Mouse (Mus musculus): ENCODE measurements around the gene 9430097D07Rik. TPM values are rescaled to one million over a fixed set of nuclear protein-coding genes. Genes with fewer than 3 reads are reported as not detected.

Gene 9430097D07Rik
- not detected in 2 replicates for polyA plus RNA-seq (2012; rRNA removed)

- peaks cover 7% of the 10 kb centered on the region for H3K36me3 ChIP-seq (ENCODE audit: control insufficient read depth, insufficient read depth, low read length)
- H3K4me1 ChIP-seq (ENCODE audit: control insufficient read depth, insufficient read depth, insufficient read length): peaks cover 5% of the 10 kb centered on the region; the same call in 1 of the 2 replicates
- peak within 1 kb of the TSS; percentile 34; the same call in 1 of the 2 replicates for H3K4me3 ChIP-seq (ENCODE audit: extremely low read depth, insufficient read depth, insufficient read length)
- WGBS: 22% methylated on average over 28 of the region's 28 CpGs
- no peak for TF ChIP-seq POLR2A (IDR thresholded peaks at IDR 0.05; ENCODE audit: low read depth, low read length)
- no peak for DNase-seq (ENCODE audit: low read depth in 1 of 2, low spot score in 2 of 2)
- no peaks in the 10 kb centered on the region for H3K27me3 ChIP-seq (ENCODE audit: control insufficient read depth, insufficient read depth, low read length)
- no peak within 1 kb of the TSS for H3K27ac ChIP-seq (ENCODE audit: insufficient read depth, low read length)
Measured at GRCm38 (mm10) chr2:32575586-32576160, at the start of gene 9430097D07Rik. Gene 9430097D07Rik, minus strand, starts transcription at chr2:32575684.

- Histone ChIP-seq H3K27ac (ENCODE audit: insufficient read depth, low read length) (no peak overlapping the region), H3K4me1 (ENCODE audit: control insufficient read depth, insufficient read depth, insufficient read length) (no peaks in the 10 kb centered on the region), H3K36me3 (ENCODE audit: control insufficient read depth, insufficient read depth, low read length) (no peaks in the 10 kb centered on the region), H3K4me3 (ENCODE audit: extremely low read depth, insufficient read depth, insufficient read length) (no peak overlapping the region), H3K27me3 (ENCODE audit: control insufficient read depth, insufficient read depth, low read length) (no peaks in the 10 kb centered on the region)
- no peak for DNase-seq (ENCODE audit: low read depth in 1 of 2, low spot score in 2 of 2)
- TF ChIP-seq POLR2A (IDR thresholded peaks at IDR 0.05; ENCODE audit: low read depth, low read length) (no peak), CTCF (IDR thresholded peaks at IDR 0.05; ENCODE audit: extremely low read depth, insufficient read depth, insufficient read length, insufficient replicate concordance) (no peak)
- 86% methylated on average over 5 of the region's 5 CpGs for WGBS
Measured at GRCm38 (mm10) chr2:32624111-32624748, 48.7 kb upstream of the 9430097D07Rik start.

GRCm38 (mm10) chr2:32621517-32621859, 46.0 kb upstream of the 9430097D07Rik start, which contains the start of gene Ak1:
Gene Ak1, plus strand, starts transcription at chr2:32621758.
- Histone ChIP-seq H3K4me3 (ENCODE audit: extremely low read depth, insufficient read depth, insufficient read length) (no peak within 1 kb of the TSS), H3K36me3 (ENCODE audit: control insufficient read depth, insufficient read depth, low read length) (no peaks in the 10 kb centered on the region), H3K27ac (ENCODE audit: insufficient read depth, low read length) (peak within 1 kb of the TSS; percentile 23; the same call in 1 of the 2 replicates), H3K27me3 (ENCODE audit: control insufficient read depth, insufficient read depth, low read length) (no peaks in the 10 kb centered on the region), H3K4me1 (ENCODE audit: control insufficient read depth, insufficient read depth, insufficient read length) (no peaks in the 10 kb centered on the region)
- TF ChIP-seq POLR2A (IDR thresholded peaks at IDR 0.05; ENCODE audit: low read depth, low read length) (no peak), CTCF (IDR thresholded peaks at IDR 0.05; ENCODE audit: extremely low read depth, insufficient read depth, insufficient read length, insufficient replicate concordance) (no peak)
- no peak for DNase-seq (ENCODE audit: low read depth in 1 of 2, low spot score in 2 of 2)
- WGBS: 51% methylated on average over 7 of the region's 7 CpGs

- H3K27me3 ChIP-seq (ENCODE audit: control insufficient read depth, insufficient read depth, low read length): no peaks in the 10 kb centered on the region
- TF ChIP-seq POLR2A (IDR thresholded peaks at IDR 0.05; ENCODE audit: low read depth, low read length): no peak
- TF ChIP-seq CTCF (IDR thresholded peaks at IDR 0.05; ENCODE audit: extremely low read depth, insufficient read depth, insufficient read length, insufficient replicate concordance): no peak
- H3K27ac ChIP-seq (ENCODE audit: insufficient read depth, low read length): no peak overlapping the region
- 65% methylated on average over 4 of the region's 4 CpGs for WGBS
- no peak overlapping the region for H3K4me3 ChIP-seq (ENCODE audit: extremely low read depth, insufficient read depth, insufficient read length)
- no peaks in the 10 kb centered on the region for H3K4me1 ChIP-seq (ENCODE audit: control insufficient read depth, insufficient read depth, insufficient read length)
- DNase-seq (ENCODE audit: low read depth in 1 of 2, low spot score in 2 of 2): no peak
- H3K36me3 ChIP-seq (ENCODE audit: control insufficient read depth, insufficient read depth, low read length): no peaks in the 10 kb centered on the region
Measured at GRCm38 (mm10) chr2:32620682-32621516, 45.4 kb upstream of the 9430097D07Rik start.

- Histone ChIP-seq H3K27ac (ENCODE audit: insufficient read depth, low read length) (no peak overlapping the region), H3K27me3 (ENCODE audit: control insufficient read depth, insufficient read depth, low read length) (no peaks in the 10 kb centered on the region), H3K4me3 (ENCODE audit: extremely low read depth, insufficient read depth, insufficient read length) (no peak overlapping the region), H3K4me1 (ENCODE audit: control insufficient read depth, insufficient read depth, insufficient read length) (no peaks in the 10 kb centered on the region), H3K36me3 (ENCODE audit: control insufficient read depth, insufficient read depth, low read length) (no peaks in the 10 kb centered on the region)
- 93% methylated on average over 9 of the region's 9 CpGs for WGBS
- no peak for TF ChIP-seq CTCF (IDR thresholded peaks at IDR 0.05; ENCODE audit: extremely low read depth, insufficient read depth, insufficient read length, insufficient replicate concordance)
- no peak for TF ChIP-seq POLR2A (IDR thresholded peaks at IDR 0.05; ENCODE audit: low read depth, low read length)
- DNase-seq (ENCODE audit: low read depth in 1 of 2, low spot score in 2 of 2): no peak
Measured at GRCm38 (mm10) chr2:32618051-32618450, 42.6 kb upstream of the 9430097D07Rik start.

GRCm38 (mm10) chr2:32617601-32618000, 42.1 kb upstream of the 9430097D07Rik start:
- 96% methylated on average over 4 of the region's 4 CpGs for WGBS
- no peaks in the 10 kb centered on the region for H3K36me3 ChIP-seq (ENCODE audit: control insufficient read depth, insufficient read depth, low read length)

More at GRCm38 (mm10) chr2:32617601-32618000, 42.1 kb upstream of the 9430097D07Rik start:
- Histone ChIP-seq H3K4me3 (ENCODE audit: extremely low read depth, insufficient read depth, insufficient read length) (no peak overlapping the region), H3K4me1 (ENCODE audit: control insufficient read depth, insufficient read depth, insufficient read length) (no peaks in the 10 kb centered on the region), H3K27ac (ENCODE audit: insufficient read depth, low read length) (no peak overlapping the region), H3K27me3 (ENCODE audit: control insufficient read depth, insufficient read depth, low read length) (no peaks in the 10 kb centered on the region)
- DNase-seq (ENCODE audit: low read depth in 1 of 2, low spot score in 2 of 2): no peak
- TF ChIP-seq CTCF (IDR thresholded peaks at IDR 0.05; ENCODE audit: extremely low read depth, insufficient read depth, insufficient read length, insufficient replicate concordance) (no peak), POLR2A (IDR thresholded peaks at IDR 0.05; ENCODE audit: low read depth, low read length) (no peak)

All from spleen, adult 2 months (tissue).